Mouse (Mus musculus): ENCODE data around the gene Gm45808. TPM values are rescaled to one million over a fixed set of nuclear protein-coding genes. Genes with fewer than 3 reads are reported as not detected.
"Not testable (repeated sequence)": the region's sequence is repeated elsewhere in the genome, so short reads cannot be mapped to it uniquely, and the experiment has no call there.

Gene Gm45808
- not detected in 2 replicates for total RNA-seq (2017)

DNA sequence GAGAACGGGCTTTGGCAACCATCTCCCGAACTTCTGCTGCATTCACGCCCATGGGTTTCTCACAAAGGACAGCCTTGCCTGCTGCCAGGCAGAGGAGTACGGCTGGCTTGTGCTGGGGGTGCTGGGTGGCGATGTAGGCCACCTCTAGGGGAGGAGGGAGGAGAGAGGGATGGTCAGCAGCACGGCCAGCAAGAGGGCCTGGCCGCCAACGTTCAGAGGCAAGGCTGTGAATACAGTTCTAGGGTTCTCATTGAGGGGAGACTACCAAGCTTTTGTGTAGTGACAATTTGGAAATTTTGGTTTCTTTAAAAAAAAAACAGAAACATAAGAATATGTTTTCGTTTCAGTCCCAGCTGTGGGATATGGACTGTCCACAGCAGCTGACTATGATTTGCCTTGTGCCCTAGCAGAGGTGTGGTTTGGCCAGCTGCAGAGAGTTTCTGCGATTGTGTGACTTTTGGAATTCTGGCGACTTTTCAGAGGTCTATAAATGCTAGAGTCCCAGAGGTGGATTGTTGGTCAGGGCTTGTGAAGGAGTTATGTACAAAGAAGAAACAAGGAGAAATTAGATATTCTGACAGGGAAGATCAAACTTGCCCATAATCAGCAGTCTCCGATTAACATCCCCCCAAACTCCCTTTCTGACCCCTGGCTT is at the start of gene Gm45808:
Gene Gm45808 (minus strand): TSS at position 51 of the 655 bp plus-strand sequence.
- ATAC-seq (replicated peaks; ENCODE audit: low read depth, poor library complexity, severe bottlenecking): no peak

DNA sequence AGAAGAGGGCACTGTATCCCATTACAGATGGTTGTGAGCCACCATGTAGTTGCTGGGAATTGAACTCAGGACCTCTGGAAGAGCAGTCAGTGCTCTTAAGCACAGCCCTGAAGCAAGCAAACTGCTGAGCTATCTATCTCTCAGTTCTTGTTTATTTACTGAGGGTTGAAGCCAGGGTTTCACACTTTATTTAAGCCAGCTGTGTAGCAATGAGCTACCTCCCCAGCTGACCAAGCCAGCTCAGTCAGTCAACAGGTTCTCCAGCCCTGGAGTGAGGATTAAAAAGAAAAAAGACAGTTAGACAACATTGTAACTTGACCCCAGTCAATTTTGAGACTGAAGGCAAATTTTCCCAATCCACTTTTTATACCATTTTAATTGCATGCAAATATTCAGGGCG is 49.1 kb upstream of the Gm45808 start:
- ATAC-seq (replicated peaks; ENCODE audit: low read depth, poor library complexity, severe bottlenecking): no peak

DNA sequence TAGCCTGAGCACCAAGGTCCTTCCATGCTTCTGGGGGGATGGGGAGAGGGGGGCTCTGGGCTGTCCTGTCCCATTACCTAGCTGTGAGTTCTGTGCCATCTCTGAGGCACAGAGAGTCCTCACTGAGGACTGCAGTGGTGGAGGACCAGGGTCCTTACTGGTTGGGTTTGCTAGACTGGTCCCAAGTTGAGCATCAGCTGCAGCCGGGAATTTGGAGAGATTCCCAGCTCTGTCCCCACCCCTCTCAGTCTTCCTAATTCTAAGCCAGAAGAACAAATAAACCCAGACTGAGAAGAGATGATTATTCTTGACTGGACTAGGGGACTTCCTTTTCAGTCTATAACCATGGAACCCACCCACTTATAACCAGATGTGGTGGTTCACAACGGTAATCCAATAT is 44.0 kb upstream of the Gm45808 start:
- no peak for ATAC-seq (replicated peaks; ENCODE audit: low read depth, poor library complexity, severe bottlenecking)

DNA sequence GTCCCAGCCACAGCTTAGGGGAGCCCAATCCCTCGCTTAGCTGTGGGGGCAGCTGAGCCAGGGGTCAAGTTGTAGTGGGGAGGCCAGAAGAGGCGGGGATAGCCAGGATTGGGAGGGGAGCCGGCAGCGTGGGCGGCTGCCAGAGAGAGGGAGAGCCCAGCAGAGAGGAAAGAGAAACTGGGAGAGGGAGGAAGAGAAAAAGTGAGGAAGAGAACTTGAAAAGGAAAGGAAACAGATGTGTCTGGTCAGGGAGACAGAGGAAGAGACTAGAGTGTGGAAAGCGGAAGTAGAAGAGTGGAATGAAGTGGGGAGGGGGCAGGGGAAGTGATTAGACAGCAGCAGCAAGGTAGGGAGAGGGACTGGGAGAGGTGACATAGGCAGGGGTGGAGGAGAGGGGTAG is 42.9 kb upstream of the Gm45808 start:
- no peak; the same call in 1 of the 2 replicates for ATAC-seq (replicated peaks; ENCODE audit: low read depth, poor library complexity, severe bottlenecking)

DNA sequence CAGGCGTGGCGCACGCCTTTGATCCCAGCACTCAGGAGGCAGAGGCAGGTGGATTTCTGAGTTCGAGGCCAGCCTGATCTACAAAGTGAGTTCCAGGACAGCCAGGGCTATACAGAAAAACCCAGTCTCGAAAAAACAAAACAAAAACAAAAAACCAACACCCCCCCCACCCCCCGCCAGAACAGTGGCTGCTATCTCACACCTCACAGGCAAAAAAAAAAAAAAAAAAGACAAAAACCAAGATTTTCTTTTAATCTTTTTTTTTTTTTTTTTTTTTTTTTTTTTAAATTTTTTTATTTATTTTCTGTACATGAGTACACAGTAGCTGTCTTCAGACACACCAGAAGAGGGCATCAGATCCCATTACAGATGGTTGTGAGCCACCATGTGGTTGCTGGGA is 40.6 kb upstream of the Gm45808 start:
- not testable (repeated sequence) for ATAC-seq (replicated peaks; ENCODE audit: low read depth, poor library complexity, severe bottlenecking)

DNA sequence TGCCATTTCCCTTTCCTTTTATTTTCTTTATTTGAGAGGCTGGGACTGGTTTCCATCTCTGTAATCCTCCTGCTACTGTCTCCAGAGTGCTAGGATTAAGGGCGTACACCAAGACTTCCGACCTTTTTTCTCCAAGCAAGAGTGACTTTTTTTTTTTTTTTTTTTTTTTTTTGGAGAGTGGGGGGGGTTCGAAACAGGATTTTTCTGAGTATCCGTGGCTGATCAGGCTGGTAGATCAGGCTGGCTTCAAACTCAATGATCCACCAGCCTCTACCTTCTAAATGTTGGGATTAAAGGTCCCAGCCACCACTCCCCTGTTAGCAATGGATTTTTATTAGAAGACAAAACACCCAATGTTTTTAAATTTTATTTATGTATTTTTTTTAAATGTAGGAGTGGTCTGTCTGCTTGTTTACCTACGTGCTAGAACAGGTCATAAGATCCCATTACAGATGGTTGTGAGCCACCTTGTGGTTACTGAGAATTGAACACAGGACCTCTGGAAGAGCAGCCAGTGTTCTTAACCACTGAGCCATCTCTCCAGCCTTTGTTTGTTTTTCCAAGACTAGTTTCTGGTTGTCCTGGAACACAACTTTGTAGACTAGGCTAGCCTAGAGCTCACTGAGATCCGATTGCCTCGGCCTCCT is 40.0 kb upstream of the Gm45808 start:
- ATAC-seq (replicated peaks; ENCODE audit: low read depth, poor library complexity, severe bottlenecking): no peak

DNA sequence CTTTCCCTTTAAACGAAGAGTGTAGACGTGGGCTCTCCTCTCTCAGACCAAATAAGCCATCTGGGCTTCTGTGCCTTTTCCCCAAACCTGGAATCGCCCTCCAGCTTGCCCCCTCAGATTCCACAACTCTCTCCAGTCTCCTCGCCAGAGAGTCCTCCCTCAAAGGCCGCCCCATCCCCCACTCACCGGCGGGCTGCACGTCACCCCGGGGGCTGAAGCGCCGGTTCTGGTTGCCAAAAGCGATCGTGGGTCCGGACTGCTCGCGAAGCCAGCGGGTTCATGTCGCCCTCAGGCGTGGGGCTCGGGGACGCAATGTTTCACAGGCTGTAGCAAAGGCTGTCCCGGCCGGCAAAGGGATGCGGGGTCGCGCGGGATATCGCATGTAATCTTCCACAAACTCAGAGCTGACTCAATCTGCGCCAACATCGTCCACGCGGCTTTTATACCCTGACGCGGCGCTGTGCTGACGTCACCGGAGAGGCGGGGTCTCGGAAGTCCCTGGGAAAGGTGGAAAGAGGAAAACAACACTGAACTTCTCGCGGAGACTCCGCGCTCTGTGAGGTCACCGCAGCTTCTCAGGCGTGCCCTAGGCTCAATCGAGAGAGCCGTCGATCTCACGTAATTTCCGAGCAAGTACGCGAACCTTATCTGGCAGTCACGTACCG is 39.3 kb upstream of the Gm45808 start, which contains the start of the genes Ppp1r15a and Plekha4:
Gene Ppp1r15a (minus strand): TSS at position 460 of the 665 bp plus-strand sequence.
Gene Plekha4 (plus strand): TSS at position 522 of the 665 bp plus-strand sequence.
- peak; percentile 67 for ATAC-seq (replicated peaks; ENCODE audit: low read depth, poor library complexity, severe bottlenecking)

DNA sequence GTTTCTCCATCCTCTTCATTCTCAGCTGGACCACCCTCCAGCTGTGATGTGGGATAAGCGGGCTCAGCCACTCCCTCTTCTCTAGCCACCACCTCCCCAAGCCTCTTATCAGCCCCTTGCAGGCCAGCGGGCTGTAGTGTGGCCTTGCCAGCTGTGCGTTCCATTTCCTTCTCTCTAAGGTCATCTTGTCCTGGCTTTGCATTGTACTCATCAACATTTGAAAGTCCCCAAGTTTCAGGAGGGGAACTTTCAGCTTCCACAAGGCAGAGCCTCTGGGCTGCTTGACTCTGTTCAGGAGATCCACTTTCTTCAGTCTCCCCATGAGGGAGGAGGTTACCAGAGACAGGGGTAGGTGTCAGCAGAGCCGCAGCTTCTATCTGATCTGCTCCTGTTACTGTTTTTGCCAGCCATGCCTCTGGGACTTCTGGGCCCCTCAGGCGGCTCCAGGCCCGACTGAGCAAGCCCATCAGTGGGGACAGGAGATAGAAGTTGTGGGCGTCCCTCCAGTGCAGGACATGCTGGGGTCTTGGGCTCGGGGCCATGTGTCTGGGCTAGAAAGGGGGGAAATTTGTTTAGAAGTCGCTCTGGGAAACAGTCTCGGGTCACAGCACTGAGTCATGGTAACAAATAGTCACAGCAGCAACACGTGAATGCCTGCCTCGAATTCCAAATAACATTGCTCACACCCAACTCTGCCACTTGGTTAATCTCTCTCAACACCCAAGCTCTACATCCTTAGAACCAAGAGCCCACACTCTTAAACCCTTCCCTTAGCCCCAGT is 38.4 kb upstream of the Gm45808 start:
- ATAC-seq (replicated peaks; ENCODE audit: low read depth, poor library complexity, severe bottlenecking): peak; percentile 48

DNA sequence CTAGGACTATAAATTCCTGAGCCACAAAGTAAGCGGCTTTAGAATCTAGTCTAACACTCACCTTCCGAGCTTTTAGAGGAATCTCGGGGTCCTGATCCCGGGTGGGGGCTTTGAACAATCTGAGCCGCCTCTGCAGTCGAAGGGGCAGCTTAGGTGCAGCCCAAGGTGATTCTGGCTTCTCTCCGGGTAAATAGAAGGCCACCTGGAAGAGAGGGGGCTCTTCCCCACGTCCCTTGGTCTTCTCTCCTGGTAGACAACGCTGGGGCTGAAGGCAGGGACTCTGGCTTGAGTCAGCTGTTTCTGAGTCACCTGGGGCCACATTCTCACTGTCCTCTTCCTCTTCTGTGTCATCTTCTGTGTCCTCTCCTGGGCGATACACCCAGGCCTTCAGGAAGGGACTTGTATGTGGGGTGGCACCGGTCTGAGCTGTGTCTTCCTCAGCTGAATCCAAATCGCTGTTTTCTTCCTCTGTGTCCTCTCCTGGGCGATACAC is 37.1 kb upstream of the Gm45808 start:
- no peak for ATAC-seq (replicated peaks; ENCODE audit: low read depth, poor library complexity, severe bottlenecking)

DNA sequence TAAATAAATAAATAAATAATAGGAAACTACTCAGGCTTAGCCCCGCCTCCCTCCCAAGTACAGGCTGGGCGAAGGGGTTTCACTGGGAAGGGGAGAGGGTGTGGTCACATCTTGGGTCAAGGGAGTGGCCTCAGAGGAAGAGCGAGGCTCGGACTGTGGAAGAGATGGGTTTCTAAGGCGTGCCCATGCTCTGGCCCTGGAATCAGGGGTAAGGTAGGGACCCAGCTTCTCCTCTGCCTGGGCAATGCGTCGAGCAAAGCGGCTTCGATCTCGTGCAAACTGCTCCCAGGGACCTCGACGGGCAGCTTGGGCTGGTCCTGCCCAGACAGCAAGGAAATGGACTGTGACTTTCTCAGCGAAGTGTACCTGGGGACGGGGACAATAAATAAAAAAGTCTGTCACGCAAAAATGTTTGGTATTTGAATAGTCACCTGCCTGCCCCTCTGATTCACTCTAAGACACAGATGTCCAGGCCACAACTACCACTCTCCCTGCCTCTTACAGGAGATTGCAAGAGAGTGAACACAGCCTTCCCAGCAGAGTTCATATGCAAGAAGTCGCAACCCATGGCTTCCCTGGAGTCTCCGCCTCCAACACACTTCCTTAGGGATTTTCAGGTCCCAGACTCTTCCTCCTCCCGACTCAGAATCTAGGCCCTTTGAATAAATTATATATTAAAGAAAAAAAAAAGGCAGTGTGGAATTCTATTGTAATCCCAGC is 36.5 kb upstream of the Gm45808 start:
- no peak for ATAC-seq (replicated peaks; ENCODE audit: low read depth, poor library complexity, severe bottlenecking)

DNA sequence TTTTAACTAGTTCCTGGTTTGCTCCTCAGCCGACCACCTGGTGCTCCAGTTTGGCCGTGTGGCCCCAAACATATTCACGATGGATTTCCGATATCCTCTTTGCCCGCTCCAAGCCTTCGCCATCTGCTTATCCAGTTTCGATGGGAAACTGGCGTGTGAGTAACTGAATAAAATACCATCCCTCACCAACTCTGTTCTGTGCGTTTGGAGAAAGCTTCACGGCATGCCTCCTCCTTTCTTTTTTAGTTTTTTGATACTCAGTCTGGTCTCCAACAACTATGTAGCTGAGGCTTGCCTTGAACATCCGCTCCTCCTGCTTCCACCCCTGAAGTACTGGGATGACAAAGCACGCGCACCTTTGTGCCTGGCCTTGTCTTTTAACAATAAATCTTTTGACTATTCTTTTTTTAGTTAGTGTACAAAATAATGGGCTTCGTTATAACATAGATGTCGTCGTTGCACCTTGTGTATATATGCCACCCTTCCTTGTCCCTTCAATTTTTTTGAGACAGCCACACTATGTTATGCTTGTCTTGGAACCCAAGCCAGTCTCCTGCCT is 35.7 kb upstream of the Gm45808 start:
- ATAC-seq (replicated peaks; ENCODE audit: low read depth, poor library complexity, severe bottlenecking): no peak

DNA sequence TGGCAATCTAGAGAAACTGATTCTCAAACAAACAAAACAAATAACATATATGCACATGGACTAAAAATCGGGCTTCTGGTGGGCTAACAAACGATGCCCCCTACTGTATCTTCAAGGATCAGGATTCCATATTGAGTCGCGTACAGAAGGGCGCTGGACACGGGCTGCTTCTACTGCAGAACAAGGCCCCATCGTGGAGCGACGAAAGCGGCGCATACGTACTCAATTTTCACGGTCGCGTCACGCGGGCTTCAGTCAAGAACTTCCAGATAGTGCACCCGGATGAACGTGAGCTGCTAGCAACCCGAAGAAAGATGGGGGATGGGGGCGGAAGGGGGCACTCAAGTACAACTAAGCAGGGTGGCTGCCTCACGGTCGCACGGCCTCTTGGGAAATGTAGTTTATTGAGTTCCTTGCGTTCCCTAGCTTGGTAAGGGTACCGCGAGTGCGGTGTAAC is 35.1 kb upstream of the Gm45808 start:
- ATAC-seq (replicated peaks; ENCODE audit: low read depth, poor library complexity, severe bottlenecking): peak; percentile 51

DNA sequence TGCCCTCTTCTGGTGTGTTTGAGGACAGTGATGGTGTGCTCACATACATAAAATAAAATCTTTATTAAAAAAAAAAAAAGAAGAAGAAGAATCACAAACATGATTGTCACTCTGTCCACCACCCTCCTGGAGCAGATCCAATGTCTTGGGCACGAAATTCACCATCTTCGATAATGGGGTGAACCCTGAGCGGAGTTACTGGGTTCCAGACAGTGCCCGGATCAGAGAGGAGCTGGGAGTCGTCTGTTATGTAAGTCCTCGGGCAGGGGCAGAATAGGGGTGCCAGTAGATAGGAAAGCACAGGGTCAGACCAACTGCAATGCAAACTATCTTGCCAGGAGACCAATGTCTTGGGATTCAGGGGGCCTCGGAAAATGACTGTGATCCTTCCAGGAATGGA is 34.0 kb upstream of the Gm45808 start:
- ATAC-seq (replicated peaks; ENCODE audit: low read depth, poor library complexity, severe bottlenecking): no peak

DNA sequence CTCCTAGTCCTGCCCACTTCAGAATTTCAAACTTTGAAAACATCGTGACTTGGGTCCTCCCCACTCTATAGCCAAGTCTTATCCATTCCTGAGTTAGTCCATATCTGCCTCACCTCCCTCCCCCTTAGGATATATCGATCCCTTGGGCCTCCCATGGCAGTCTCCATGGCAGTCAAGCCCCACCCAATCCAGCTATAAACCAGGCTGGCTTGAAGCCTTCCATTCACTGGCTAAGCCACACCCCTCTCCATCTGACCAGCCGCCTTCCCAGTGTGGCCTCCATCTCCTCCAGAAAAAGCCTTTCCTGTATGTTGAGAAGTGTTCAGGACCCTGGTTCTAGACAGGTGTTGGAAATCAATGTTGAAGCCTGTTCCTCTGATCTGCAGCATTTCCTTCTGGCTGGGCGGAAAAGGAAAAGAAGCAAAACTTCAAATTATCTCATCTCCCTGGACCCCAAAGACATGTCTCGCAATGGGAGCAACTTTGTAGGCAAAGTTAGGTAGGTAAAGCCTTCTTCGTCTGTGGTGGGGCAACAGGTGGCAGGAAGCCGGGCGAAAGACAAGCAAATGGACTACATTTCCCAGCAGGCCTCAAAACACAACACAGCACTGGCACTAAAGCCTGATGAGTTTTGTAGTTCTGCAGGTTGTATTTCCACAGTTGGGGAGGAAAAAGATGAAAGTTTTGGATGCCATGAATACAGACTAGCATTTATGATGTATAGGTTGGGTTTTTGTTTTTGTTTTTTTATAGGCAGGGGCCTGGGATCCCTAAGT is 32.9 kb upstream of the Gm45808 start:
- no peak for ATAC-seq (replicated peaks; ENCODE audit: low read depth, poor library complexity, severe bottlenecking)

DNA sequence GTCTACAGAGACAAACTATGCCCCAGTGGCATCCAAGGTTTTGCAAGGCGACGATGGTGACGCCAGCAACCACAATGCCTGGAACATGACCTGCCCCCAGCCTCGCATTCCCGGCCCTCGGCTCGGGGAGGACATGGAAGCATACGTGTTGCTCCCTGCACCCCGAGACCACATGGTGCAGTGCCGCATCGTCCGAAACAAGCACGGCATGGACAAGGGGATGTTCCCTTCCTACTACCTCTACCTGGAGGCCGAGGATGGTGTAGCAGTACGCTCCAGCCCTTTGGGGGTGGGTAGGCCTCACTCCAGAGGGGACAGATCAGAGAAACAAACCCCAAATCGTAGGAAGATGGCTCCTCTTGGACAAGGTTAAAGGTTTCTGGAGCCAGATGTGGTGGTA is 32.0 kb upstream of the Gm45808 start:
- no peak for ATAC-seq (replicated peaks; ENCODE audit: low read depth, poor library complexity, severe bottlenecking)

DNA sequence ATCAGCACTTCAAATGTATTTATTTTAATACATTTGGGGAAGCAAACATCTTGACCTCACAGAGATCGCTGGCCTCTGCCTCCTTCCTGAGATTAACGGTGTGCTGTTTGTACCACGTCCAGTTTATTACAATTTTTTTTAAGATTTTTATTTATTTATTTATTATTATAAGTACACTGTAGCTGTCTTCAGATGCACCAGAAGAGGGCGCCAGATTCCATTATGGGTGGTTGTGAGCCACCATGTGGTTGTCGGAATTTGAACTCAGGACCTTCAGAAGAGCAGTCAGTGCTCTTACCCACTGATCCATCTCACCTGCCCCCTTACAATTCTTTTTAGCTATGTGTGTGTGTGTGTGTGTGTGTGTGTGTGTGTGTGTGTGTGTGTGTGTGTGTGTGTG is 30.2 kb upstream of the Gm45808 start:
- ATAC-seq (replicated peaks; ENCODE audit: low read depth, poor library complexity, severe bottlenecking): not testable (repeated sequence)

DNA sequence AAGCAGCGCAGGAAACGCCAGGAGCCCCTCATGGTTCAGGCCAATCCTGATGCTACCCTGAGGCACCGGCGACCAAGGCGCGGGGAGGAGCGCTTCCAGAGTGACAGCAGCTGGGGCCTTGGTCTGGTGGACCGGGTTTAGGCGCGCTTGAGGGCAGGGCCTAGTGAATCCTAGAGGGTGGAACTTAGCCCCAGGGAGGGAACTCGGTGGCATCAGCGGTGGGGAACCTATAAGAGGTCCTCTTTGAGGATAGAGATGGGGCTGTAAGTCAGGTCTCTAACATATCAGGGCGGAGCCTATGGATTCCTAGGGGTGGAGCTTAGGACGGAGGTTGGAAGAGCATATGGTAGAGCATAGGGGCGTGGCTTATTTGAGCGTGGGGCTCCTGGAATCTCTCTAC is 28.8 kb upstream of the Gm45808 start:
- peak; percentile 40; the same call in 1 of the 2 replicates for ATAC-seq (replicated peaks; ENCODE audit: low read depth, poor library complexity, severe bottlenecking)

DNA sequence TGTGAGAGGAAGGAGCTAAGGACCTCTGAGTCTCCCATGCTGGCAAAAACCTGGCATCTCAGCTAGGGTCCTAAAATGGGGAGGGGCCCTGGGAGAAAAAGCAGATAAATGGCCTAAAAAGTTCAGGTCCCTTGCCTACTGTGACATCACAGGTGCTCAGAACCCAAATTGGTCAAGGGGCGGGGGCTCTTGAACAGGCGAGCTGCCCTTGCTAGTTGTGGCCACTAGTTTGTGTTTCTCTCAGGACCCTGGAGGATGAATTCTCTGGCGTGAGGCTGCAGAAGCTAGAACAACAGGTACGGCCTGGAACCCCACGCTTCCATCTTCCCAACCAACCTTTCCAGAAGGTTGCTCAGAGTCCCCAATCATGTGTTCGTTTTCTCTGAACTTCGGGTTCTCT is 27.8 kb upstream of the Gm45808 start:
- ATAC-seq (replicated peaks; ENCODE audit: low read depth, poor library complexity, severe bottlenecking): no peak
